Mouse (Mus musculus): ENCODE data around the gene Ccnb2.

DNA sequence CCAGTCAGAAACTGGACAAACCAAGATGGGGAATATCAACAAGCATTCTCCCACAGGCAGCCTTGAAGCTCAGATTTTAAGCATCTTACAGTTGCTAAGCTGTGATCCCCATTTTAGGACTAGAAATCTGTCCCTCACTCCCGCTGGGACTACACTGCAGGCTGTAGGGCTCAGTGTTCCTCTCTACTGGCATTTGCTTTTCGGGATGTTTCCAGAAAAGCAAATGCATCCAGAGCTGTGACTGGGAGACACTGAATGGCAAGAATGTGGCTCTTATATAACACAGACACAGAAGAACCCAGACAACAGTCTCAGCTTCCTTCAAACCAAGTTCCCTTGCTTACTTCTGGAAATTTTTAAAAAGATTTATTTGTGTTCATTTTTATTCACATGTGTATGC is 55.4 kb downstream of the Ccnb2 start:
- TF ChIP-seq CTCF (IDR thresholded peaks at IDR 0.05; ENCODE audit: borderline replicate concordance, control insufficient read depth, extremely low read depth, insufficient read depth, low read length, poor library complexity) (no peak), POLR2A (IDR thresholded peaks at IDR 0.05; ENCODE audit: control insufficient read depth, extremely low read depth, insufficient read depth, low read length, poor library complexity) (no peak)

All from thymus, adult 2 months (tissue).